Mouse (Mus musculus): ENCODE measurements at regions not wholly inside any gene's neighbourhood (a gene's known extent, or its start where the extent isn't known, plus 50 kb on each side); places are given as distances from the start of the nearest gene placed in this dataset.

GRCm38 (mm10) chr4:7429308-7429707 lies 809.5 kb downstream of the Car8 start:
- DNase-seq = no peak
- intact Hi-C loops (cut with DNase I) = no loop called here

GRCm38 (mm10) chr4:7424081-7424480 lies 814.8 kb downstream of the Car8 start:
- intact Hi-C loops (cut with DNase I) = no loop called here
- DNase-seq = no peak

- no peak for DNase-seq
- intact Hi-C loops (cut with DNase I) = no loop called here
Observed at GRCm38 (mm10) chr4:7423204-7423603, 815.6 kb downstream of the Car8 start.

- no peak for DNase-seq
- intact Hi-C loops (cut with DNase I) = no loop called here
Observed at GRCm38 (mm10) chr4:7422787-7423186, 816.1 kb downstream of the Car8 start.

- DNase-seq = no peak
- intact Hi-C loops (cut with DNase I) = no loop called here
Observed at GRCm38 (mm10) chr4:7414301-7414700, 824.5 kb downstream of the Car8 start.

- no peak for DNase-seq
- intact Hi-C loops (cut with DNase I) = no loop called here
Observed at GRCm38 (mm10) chr4:7392696-7393095, 846.1 kb downstream of the Car8 start.

GRCm38 (mm10) chr4:7391596-7391995 lies 847.2 kb downstream of the Car8 start:
- intact Hi-C loops (cut with DNase I) = no loop called here
- DNase-seq = peak; percentile 32

- intact Hi-C loops (cut with DNase I) = no loop called here
- DNase-seq = no peak
Observed at GRCm38 (mm10) chr4:7385069-7385468, 853.8 kb downstream of the Car8 start.

- intact Hi-C loops (cut with DNase I) = no loop called here
- DNase-seq = no peak
Observed at GRCm38 (mm10) chr4:7379996-7380395, 858.8 kb downstream of the Car8 start.

GRCm38 (mm10) chr4:7364238-7365040 lies 874.4 kb downstream of the Car8 start:
- intact Hi-C loops (cut with DNase I) = no loop called here

GRCm38 (mm10) chr4:7363508-7363907 lies 875.3 kb downstream of the Car8 start:
- intact Hi-C loops (cut with DNase I) = no loop called here
- DNase-seq = no peak

More at GRCm38 (mm10) chr4:7364238-7365040, 874.4 kb downstream of the Car8 start:
- DNase-seq = no peak

- intact Hi-C loops (cut with DNase I) = no loop called here
Observed at GRCm38 (mm10) chr4:7356202-7356601, 882.6 kb downstream of the Car8 start.

GRCm38 (mm10) chr4:7347317-7347716 lies 891.5 kb downstream of the Car8 start:
- intact Hi-C loops (cut with DNase I) = no loop called here
- no peak for DNase-seq

More at GRCm38 (mm10) chr4:7356202-7356601, 882.6 kb downstream of the Car8 start:
- no peak for DNase-seq

- intact Hi-C loops (cut with DNase I) = no loop called here
- DNase-seq = no peak
Observed at GRCm38 (mm10) chr4:7341159-7341558, 897.7 kb downstream of the Car8 start.

GRCm38 (mm10) chr4:7314261-7314660 lies 924.6 kb downstream of the Car8 start:
- intact Hi-C loops (cut with DNase I) = no loop called here
- no peak for DNase-seq

GRCm38 (mm10) chr4:7313219-7313618 lies 925.6 kb downstream of the Car8 start:
- intact Hi-C loops (cut with DNase I) = no loop called here
- DNase-seq = no peak

- no peak for DNase-seq
- intact Hi-C loops (cut with DNase I) = no loop called here
Observed at GRCm38 (mm10) chr4:7312160-7312559, 926.7 kb downstream of the Car8 start.

- intact Hi-C loops (cut with DNase I) = no loop called here
- DNase-seq = no peak
Observed at GRCm38 (mm10) chr4:7269047-7269446, 969.8 kb downstream of the Car8 start.

GRCm38 (mm10) chr4:7256486-7256885 lies 982.4 kb downstream of the Car8 start:
- no peak for DNase-seq
- intact Hi-C loops (cut with DNase I) = no loop called here

- intact Hi-C loops (cut with DNase I) = no loop called here
- no peak for DNase-seq
Observed at GRCm38 (mm10) chr4:7253616-7254015, 985.2 kb downstream of the Car8 start.

- DNase-seq = no peak
- intact Hi-C loops (cut with DNase I) = no loop called here
Observed at GRCm38 (mm10) chr4:7251641-7252040, 987.2 kb downstream of the Car8 start.

- intact Hi-C loops (cut with DNase I) = no loop called here
- no peak for DNase-seq
Observed at GRCm38 (mm10) chr4:7247816-7248215, 991.0 kb downstream of the Car8 start.

- DNase-seq = no peak
- intact Hi-C loops (cut with DNase I) = no loop called here
Observed at GRCm38 (mm10) chr4:7247244-7247643, 991.6 kb downstream of the Car8 start.

Data from left cerebral cortex, postnatal 4 days (tissue).